Comparison of ENCODE assay signal across 9 mouse cellular contexts in genomic region chr13:56752474-56753191, GRCm38 (mm10). TPM values are rescaled to one million over a fixed set of nuclear protein-coding genes. Genes with fewer than 3 reads are reported as not detected.
DNase-seq lines count a peak whose midpoint lies in the region; ATAC-seq and TF ChIP-seq lines count a peak whose summit lies in the region.
"Had no signal": no experiment of that assay in that cellular context is flagged by ENCODE, and none has a peak within 500 bp of the region (broad histone marks: within the 10 kb centered on the region; RNA-seq: fewer than 3 reads in every experiment).

No protein-coding gene starts in this region.

- no peak for DNase-seq in heart, postnatal 25 days (ENCODE audit: low spot score)
- peak; percentile 24 for DNase-seq in Muller cell, postnatal 12 days (ENCODE audit: inconsistent ontology term)
- peak; percentile 57 for DNase-seq in forebrain, postnatal 0 days
- DNase-seq in liver, embryonic 14.5 days (ENCODE audit: low read depth in 3 of 3, low spot score in 3 of 3): no peak
- DNase-seq in spleen, postnatal 14 days (ENCODE audit: low spot score in 2 of 2): no peak
- DNase-seq in urinary bladder, adult 18-20 months (ENCODE audit: low spot score in 2 of 2): no peak
- DNase-seq in ovary, postnatal 14 days (ENCODE audit: low spot score): no peak

- TF ChIP-seq CTCF in forebrain, postnatal 0 days (IDR thresholded peaks at IDR 0.05; ENCODE audit: low read depth): no peak; the same call in 1 of the 2 replicates
- no peak for TF ChIP-seq CTCF in liver, embryonic 14.5 days (IDR thresholded peaks at IDR 0.05; ENCODE audit: low read depth)

- H3K9ac ChIP-seq in heart, embryonic 11.5 days (ENCODE audit: low read depth, low read length): peak overlapping the region; percentile 69
- peak overlapping the region; percentile 48 for H3K9ac ChIP-seq in forebrain, postnatal 0 days
- H3K9ac ChIP-seq in liver, embryonic 14.5 days (replicated peaks): no peak overlapping the region

- no peak for TF ChIP-seq EP300 in liver, embryonic 14.5 days (IDR thresholded peaks at IDR 0.05; ENCODE audit: low read depth)

- peak overlapping the region; percentile 56 for H3K4me3 ChIP-seq in heart, embryonic 11.5 days (ENCODE audit: low read depth, low read length)
- H3K4me3 ChIP-seq in forebrain, postnatal 0 days (ENCODE audit: low read depth, low read length): peak overlapping the region; percentile 46
- peak overlapping the region in 1 of 2 experiments; percentile 25; a peak in 3 of 4 replicates for H3K4me3 ChIP-seq in liver, embryonic 14.5 days (ENCODE audit: insufficient read depth in 1 of 2, low read depth in 2 of 2, low read length in 2 of 2)

- H3K27ac ChIP-seq in heart, embryonic 11.5 days (ENCODE audit: low read depth, low read length): no peak overlapping the region
- no peak overlapping the region for H3K27ac ChIP-seq in forebrain, postnatal 0 days (ENCODE audit: low read depth, low read length)
- H3K27ac ChIP-seq in liver, embryonic 14.5 days: no peak overlapping the region

- intact Hi-C loops in heart, postnatal 25 days (cut with DNase I): no loop called here

- H3K4me1 ChIP-seq in heart, embryonic 11.5 days (ENCODE audit: control insufficient read depth, insufficient read depth, low read length): peaks cover 16% of the 10 kb centered on the region
- no peaks in the 10 kb centered on the region for H3K4me1 ChIP-seq in forebrain, postnatal 0 days (ENCODE audit: insufficient read depth)
- H3K4me1 ChIP-seq in liver, embryonic 14.5 days (replicated peaks; ENCODE audit: control insufficient read depth in 2 of 2, insufficient read depth in 2 of 2, low read length in 1 of 2): 0 out of 4 replicates have a peak, but pooled peaks cover 0 to 2% of the 10 kb centered on the region in 2 experiments

- H3K4me2 ChIP-seq in heart, embryonic 11.5 days: peak overlapping the region; percentile 99
- H3K4me2 ChIP-seq in forebrain, postnatal 0 days (ENCODE audit: low read depth): peak overlapping the region; percentile 97
- peak overlapping the region; percentile 45 for H3K4me2 ChIP-seq in liver, embryonic 14.5 days (ENCODE audit: low read depth)

- H3K27me3 ChIP-seq in heart, embryonic 11.5 days (ENCODE audit: control insufficient read depth, insufficient read depth, low read length): peaks cover 49% of the 10 kb centered on the region
- H3K27me3 ChIP-seq in forebrain, postnatal 0 days (ENCODE audit: insufficient read depth, low read length): peaks cover 10% of the 10 kb centered on the region
- peaks cover 38% of the 10 kb centered on the region for H3K27me3 ChIP-seq in liver, embryonic 14.5 days (ENCODE audit: control insufficient read depth, insufficient read depth, low read length)
- H3K27me3 ChIP-seq: CH12.LX had no signal

- ATAC-seq in heart, embryonic 11.5 days (replicated peaks; ENCODE audit: insufficient number of reproducible peaks, low FRiP score, low TSS enrichment): no peak
- peak; percentile 36; the same call in 1 of the 2 replicates for ATAC-seq in forebrain, postnatal 0 days
- ATAC-seq in liver, embryonic 14.5 days (ENCODE audit: insufficient read depth): no peak

- no peaks in the 10 kb centered on the region for H3K9me3 ChIP-seq in heart, embryonic 11.5 days (replicated peaks; ENCODE audit: control insufficient read depth, low read length)
- no peaks in the 10 kb centered on the region for H3K9me3 ChIP-seq in forebrain, postnatal 0 days (ENCODE audit: low read length)
- H3K9me3 ChIP-seq in liver, embryonic 14.5 days (ENCODE audit: control insufficient read depth, low read length): no peaks in the 10 kb centered on the region

- under 1% methylated on average over 41 of the region's 41 CpGs for WGBS in heart, embryonic 11.5 days (ENCODE audit: insufficient replicate concordance)
- 2% methylated on average over 41 of the region's 41 CpGs for WGBS in forebrain, postnatal 0 days
- 4% methylated on average over 41 of the region's 41 CpGs for WGBS in liver, embryonic 14.5 days (ENCODE audit: insufficient replicate concordance)

- no peaks in the 10 kb centered on the region for H3K36me3 ChIP-seq in heart, embryonic 11.5 days (ENCODE audit: control insufficient read depth, insufficient read depth, low read length)
- H3K36me3 ChIP-seq in forebrain, postnatal 0 days (ENCODE audit: insufficient read depth): no peaks in the 10 kb centered on the region
- no peaks in the 10 kb centered on the region for H3K36me3 ChIP-seq in liver, embryonic 14.5 days (replicated peaks; ENCODE audit: control insufficient read depth, insufficient read depth, low read depth)

RNA-seq across cellular contexts. Expression of gene Gm45623, which starts 1.0 kb away (rescaled TPM):
- polyA plus RNA-seq in heart, embryonic 11.5 days (2014; fragmentation: Nextera tagmentation; extraction: Ambion mirVana): 0.84 and 0.89 TPM in 2 replicates
- total RNA-seq in heart, postnatal 25 days (2021): not detected
- total RNA-seq in forebrain, postnatal 0 days (2014; rRNA removed): 8.8 and 9.8 TPM in 2 replicates
- 1.7 and 3.4 TPM in 2 replicates for polyA plus RNA-seq in forebrain, postnatal 0 days (2015; fragmentation: Nextera tagmentation; extraction: Ambion mirVana)
- polyA plus RNA-seq in liver, embryonic 14.5 days (2012; rRNA removed): not detected in 2 replicates
- polyA plus RNA-seq in liver, embryonic 14.5 days (2014; fragmentation: Nextera tagmentation; extraction: Ambion mirVana): not detected in 2 replicates
- total RNA-seq: CH12.LX had no signal

RNA-seq across cellular contexts. Expression of gene Smad5, which starts 49.8 kb away (rescaled TPM):
- 25.7 and 26.3 TPM in 2 replicates for polyA plus RNA-seq in heart, embryonic 11.5 days (2014; fragmentation: Nextera tagmentation; extraction: Ambion mirVana)
- total RNA-seq in heart, postnatal 25 days (2021): 10 to 100 TPM; 29.5 to 34.6 TPM
- total RNA-seq in forebrain, postnatal 0 days (2014; rRNA removed): 45.2 and 54.6 TPM in 2 replicates
- 15.7 and 17.1 TPM in 2 replicates for polyA plus RNA-seq in forebrain, postnatal 0 days (2015; fragmentation: Nextera tagmentation; extraction: Ambion mirVana)
- polyA plus RNA-seq in liver, embryonic 14.5 days (2012; rRNA removed): 4.1 and 5.0 TPM in 2 replicates
- polyA plus RNA-seq in liver, embryonic 14.5 days (2014; fragmentation: Nextera tagmentation; extraction: Ambion mirVana): 4.0 and 4.2 TPM in 2 replicates

Comparison
In these comparisons a context has a peak if more than half of its experiments do, and no peak if none do; other contexts are left out.
1. H3K4me2 ChIP-seq: peak in every context shown above with its lines; median percentile 99 in heart, embryonic 11.5 days; 97 in forebrain, postnatal 0 days; 45 in liver, embryonic 14.5 days.
2. DNase-seq: peak in Muller cell, postnatal 12 days (single experiment) and forebrain, postnatal 0 days (single experiment); none in heart, postnatal 25 days (single experiment), liver, embryonic 14.5 days (0 of 3), spleen, postnatal 14 days (0 of 2), urinary bladder, adult 18-20 months (0 of 2) and ovary, postnatal 14 days (single experiment).